Mouse (Mus musculus) forebrain, embryonic 10.5 days (tissue): ENCODE measurements around the gene Wfikkn2. TPM values are rescaled to one million over a fixed set of nuclear protein-coding genes. Genes with fewer than 3 reads are reported as not detected.
"Not testable (repeated sequence)": the region's sequence is repeated elsewhere in the genome, so short reads cannot be mapped to it uniquely, and the experiment has no call there.

Experiments
- DNase-seq: peaks from one replicate; pipeline ENCODE4 v3.0.0-alpha.2; 2017; ENCODE audit warnings: low spot score; ENCODE audit errors: extremely low spot score
- H3K27ac ChIP-seq: fragments of 300-500 bp; sonication (generic); 2 replicates; pipeline ENCODE4 v1.5.1; 2016; ENCODE audit warnings: mild to moderate bottlenecking
- H3K27me3 ChIP-seq: fragments of 300-500 bp; sonication (generic); 2 replicates; pipeline ENCODE4 v1.6.1; 2016; ENCODE audit warnings: mild to moderate bottlenecking; ENCODE audit not compliant: poor library complexity, severe bottlenecking
- H3K36me3 ChIP-seq: fragments of 300-500 bp; sonication (generic); replicated peaks from 2 replicates; pipeline ENCODE4 v1.6.1; 2016; ENCODE audit warnings: mild to moderate bottlenecking, moderate library complexity
- H3K4me1 ChIP-seq: fragments of 300-500 bp; sonication (generic); 2 replicates; pipeline ENCODE4 v1.6.1; 2016
- H3K4me3 ChIP-seq: fragments of 300-500 bp; sonication (generic); 2 replicates; pipeline ENCODE4 v1.5.1; 2016; ENCODE audit warnings: mild to moderate bottlenecking, moderate library complexity
- H3K9me3 ChIP-seq: fragments of 300-500 bp; sonication (generic); 2 replicates; pipeline ENCODE4 v1.6.1; 2016; ENCODE audit warnings: mild to moderate bottlenecking, moderate library complexity
- WGBS: fragments of 180-500 bp; shearing (Covaris S2); methylation state at CpG from one replicate; pipeline ENCODE4 v1.1.7; 2016; 5-methylcytosine and 5-hydroxymethylcytosine counted together
- polyA plus RNA-seq: library from polyadenylated mRNA; unstranded; fragments of >200 nt; fragmentation: Nextera tagmentation; extraction: Ambion mirVana; gene quantifications from 2 replicates; pipeline ENCODE4 v1.2.1, GENCODE M21; 2016

The Wfikkn2 gene
- polyA plus RNA-seq, 1 experiment from 2014 or later, result 1.2 TPM

DNA sequence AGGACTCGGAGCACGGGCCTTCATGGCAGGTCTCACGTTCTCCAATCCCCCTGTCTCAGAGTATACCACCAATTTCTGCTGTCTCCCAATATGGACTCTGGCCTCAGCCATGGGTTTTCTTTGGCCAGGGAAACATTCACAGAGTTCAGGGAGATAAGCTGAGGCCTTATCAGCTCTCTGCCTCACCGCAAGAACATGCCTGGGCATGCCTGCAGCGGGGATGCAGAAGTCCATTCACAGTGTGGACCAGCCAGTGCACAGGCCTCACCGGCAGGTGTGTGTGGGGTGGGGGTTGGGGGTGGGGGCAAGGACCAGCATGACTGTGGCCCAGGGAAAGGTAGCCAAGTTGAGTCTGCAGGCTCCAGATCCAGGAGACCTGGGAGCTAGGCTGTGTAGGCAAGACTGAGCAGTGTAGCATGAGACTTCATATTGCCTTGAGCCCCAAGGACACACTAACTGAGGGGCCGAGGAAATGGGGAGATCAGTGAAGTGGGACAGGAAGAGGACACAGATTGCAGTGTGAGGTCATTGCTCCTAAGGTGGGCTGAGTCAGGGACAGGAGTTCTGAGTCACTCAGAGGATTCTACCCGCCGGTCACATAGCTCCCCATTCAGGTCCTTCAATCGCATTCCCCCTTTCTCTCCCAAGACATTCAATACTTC lies 28.5 kb upstream of the Wfikkn2 start:
- no peak for DNase-seq
- H3K27ac ChIP-seq, result 0 out of 2 replicates have a peak overlapping the region, but pooled peaks have one; percentile 58
- no peaks in the 10 kb centered on the region for H3K27me3 ChIP-seq
- no peak overlapping the region for H3K4me3 ChIP-seq
- no peaks in the 10 kb centered on the region for H3K36me3 ChIP-seq
- 91% methylated on average over 10 of the region's 10 CpGs for WGBS
- no peaks in the 10 kb centered on the region for H3K9me3 ChIP-seq
- H3K4me1 ChIP-seq, result peaks cover 25% of the 10 kb centered on the region

DNA sequence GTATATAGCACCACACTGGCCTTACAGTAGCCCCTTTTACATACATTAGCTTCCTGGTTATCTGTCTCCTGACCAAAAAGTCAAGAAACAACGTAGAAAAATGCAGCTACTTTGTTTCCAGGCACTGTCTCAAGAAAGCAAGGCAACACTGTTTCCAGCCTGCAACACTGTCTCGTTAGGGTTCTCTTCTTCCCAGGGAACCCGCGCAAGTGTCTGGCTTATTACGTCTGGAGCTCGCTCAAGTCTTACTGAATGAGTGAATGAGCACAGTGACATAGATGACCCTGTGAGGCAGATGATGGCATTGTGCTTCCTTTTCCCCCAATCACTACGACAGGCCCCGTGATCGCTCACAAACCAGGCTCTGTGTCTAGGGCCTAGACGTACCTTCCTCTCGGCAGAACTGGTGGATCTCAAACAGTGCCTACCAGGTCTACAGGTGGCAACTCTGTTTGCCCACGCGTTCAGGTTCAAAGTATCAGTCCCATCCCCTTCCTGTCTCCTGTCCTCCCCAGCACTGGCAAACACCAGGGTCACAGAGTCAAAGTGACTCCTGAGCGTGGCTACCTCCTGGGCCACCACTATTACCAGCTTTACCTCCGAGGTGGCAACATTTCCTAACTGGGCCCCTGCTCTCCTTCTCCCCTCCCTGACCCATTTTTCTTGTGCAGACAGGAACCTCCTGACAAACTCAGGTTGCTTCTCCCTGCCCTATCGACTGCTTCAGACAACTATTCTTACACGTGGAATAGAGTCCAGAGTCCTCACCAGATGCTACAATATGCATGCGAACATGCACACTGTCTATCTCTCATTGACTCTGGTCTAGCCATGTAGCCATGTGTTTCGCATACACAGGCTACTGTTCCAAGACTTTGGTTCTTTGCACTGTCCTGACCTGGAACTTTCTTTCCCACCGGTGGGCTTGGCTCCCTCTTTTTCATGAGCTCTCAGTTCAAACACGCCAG lies 27.4 kb upstream of the Wfikkn2 start:
- no peaks in the 10 kb centered on the region for H3K9me3 ChIP-seq
- no peaks in the 10 kb centered on the region for H3K27me3 ChIP-seq
- no peak overlapping the region for H3K4me3 ChIP-seq
- H3K27ac ChIP-seq, result no peak overlapping the region
- WGBS, result 91% methylated on average over 21 of the region's 21 CpGs
- DNase-seq, result no peak
- peaks cover 25% of the 10 kb centered on the region for H3K4me1 ChIP-seq
- H3K36me3 ChIP-seq, result no peaks in the 10 kb centered on the region

DNA sequence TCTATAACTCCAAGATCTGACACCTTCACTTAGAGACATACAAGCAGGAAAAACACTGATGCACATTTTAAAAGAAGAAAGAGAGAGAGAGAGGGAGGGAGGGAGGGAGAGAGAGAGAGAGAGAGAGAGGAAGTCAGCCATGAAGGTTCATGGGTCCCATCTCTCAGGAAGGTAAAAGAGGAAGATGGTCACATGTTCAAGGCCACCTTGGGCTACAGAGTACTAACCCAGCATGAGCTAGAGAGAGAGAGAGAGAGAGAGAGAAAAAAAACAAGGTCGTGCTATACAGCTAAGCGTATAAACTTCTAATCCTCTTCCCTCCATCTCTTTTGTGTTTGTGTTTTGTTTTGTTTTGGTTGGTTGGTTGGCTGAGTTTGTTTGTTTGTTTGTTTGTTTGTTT lies 25.2 kb upstream of the Wfikkn2 start:
- Histone ChIP-seq H3K36me3 (no peaks in the 10 kb centered on the region), H3K4me1 (peaks cover 12% of the 10 kb centered on the region), H3K27ac (no peak overlapping the region), H3K9me3 (no peaks in the 10 kb centered on the region), H3K4me3 (no peak overlapping the region), H3K27me3 (no peaks in the 10 kb centered on the region)
- WGBS, result 96% methylated on average over 2 of the region's 2 CpGs
- DNase-seq, result no peak

DNA sequence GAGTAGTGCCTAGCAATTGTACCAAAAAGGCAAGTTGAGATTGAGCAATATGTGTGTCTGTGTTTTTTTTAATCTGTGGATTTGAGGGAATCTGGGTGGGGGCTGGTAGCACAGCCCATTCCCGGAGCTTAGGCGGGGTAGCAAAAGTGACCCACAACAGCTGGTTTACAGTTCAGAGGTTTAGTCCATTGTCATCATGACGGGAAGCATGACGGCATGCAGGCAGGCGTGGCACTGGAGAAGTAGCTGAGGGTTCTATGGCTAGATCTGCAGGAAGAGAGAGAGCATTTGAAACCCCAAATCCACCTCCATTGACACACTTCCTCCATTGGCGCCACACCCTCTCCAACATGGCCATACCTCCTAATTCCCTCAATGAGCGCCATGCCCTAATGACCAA lies 24.1 kb upstream of the Wfikkn2 start:
- no peaks in the 10 kb centered on the region for H3K36me3 ChIP-seq
- no peak overlapping the region for H3K27ac ChIP-seq
- peaks cover 15% of the 10 kb centered on the region for H3K4me1 ChIP-seq
- H3K4me3 ChIP-seq, result no peak overlapping the region
- no peaks in the 10 kb centered on the region for H3K27me3 ChIP-seq
- WGBS, result 95% methylated on average over 7 of the region's 7 CpGs
- DNase-seq, result no peak
- H3K9me3 ChIP-seq, result no peaks in the 10 kb centered on the region

DNA sequence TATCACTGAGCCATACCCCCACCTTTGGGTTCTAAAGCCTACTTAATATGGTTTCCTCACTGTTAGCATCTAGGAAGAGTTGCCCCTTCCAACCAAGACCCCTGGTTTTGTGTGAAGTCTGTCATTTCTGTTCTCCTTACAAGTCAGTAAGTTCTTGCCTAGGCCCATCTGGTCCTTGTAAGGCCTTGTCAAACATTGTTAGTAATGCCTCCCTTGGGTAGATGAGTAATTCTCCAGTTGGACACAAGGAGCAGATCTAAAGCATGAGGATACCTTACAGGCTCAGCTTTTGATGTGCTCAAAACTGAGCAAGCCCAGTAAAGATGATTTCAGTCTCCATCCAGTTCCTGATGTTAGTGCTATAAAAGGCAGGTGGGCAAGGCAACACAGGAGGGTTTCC lies 23.0 kb upstream of the Wfikkn2 start:
- H3K36me3 ChIP-seq, result no peaks in the 10 kb centered on the region
- peaks cover 21% of the 10 kb centered on the region for H3K4me1 ChIP-seq
- no peaks in the 10 kb centered on the region for H3K27me3 ChIP-seq
- H3K9me3 ChIP-seq, result no peaks in the 10 kb centered on the region
- no peak for DNase-seq
- H3K27ac ChIP-seq, result no peak overlapping the region
- H3K4me3 ChIP-seq, result no peak overlapping the region

DNA sequence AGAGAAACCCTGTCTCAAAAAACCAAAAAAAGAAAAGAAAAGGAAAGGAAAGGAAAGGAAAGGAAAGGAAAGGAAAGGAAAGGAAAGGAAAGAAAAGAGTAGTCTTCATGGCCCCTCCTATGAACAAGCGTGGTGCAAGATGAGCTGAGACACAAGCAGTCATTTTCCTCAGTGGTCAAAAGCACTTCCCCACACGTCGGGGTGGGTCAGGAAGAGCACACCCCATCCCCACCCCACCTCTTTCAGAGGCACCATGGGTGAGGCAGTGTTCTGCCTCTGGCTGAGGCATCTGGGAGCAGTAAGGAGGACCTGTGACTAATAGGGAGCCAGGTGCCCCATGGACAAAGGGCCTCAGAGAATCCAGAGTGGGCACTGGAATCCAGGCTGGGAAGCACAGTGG lies 20.4 kb upstream of the Wfikkn2 start:
- H3K36me3 ChIP-seq, H3K27ac ChIP-seq, H3K4me3 ChIP-seq, H3K27me3 ChIP-seq, H3K9me3 ChIP-seq, DNase-seq: not testable (repeated sequence)
- 79% methylated on average over 3 of the region's 3 CpGs for WGBS
- peaks cover 21% of the 10 kb centered on the region for H3K4me1 ChIP-seq

DNA sequence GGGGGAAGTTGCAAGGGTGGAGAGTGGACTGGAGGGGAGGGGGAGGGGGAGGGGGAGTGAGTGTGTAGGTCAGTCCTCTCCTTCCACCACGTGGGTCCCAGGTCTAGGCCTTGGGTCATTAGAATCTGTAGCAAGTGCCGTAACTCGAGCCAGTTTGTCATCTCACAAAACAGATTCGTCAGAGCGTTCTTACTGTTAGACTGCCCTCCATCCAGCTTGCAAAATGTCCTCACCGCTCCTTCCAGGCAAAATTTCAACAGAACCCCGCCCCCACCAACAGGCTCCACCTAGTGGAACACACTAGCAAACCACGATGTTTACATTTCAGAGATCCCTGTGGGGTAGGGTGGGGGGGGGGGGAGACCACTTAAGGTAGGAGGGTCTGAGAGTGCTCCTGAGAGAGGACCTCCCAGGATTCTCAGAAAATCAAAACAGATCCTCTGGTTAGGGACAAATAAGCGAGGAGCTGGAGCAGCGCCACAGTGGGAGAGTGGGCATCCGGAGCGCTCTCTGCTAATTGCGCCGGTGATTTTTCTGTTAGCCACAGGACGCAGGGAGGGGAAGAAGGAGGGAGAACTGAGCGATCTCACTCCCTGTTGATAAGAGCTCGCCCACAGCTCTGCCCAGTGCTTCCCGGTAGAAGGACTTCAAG lies 19.5 kb upstream of the Wfikkn2 start:
- no peaks in the 10 kb centered on the region for H3K36me3 ChIP-seq
- H3K27ac ChIP-seq, result peak overlapping the region; percentile 73
- DNase-seq, result peak; percentile 58
- no peaks in the 10 kb centered on the region for H3K9me3 ChIP-seq
- H3K27me3 ChIP-seq, result no peaks in the 10 kb centered on the region
- H3K4me3 ChIP-seq, result peak overlapping the region; percentile 52
- peaks cover 23% of the 10 kb centered on the region for H3K4me1 ChIP-seq
- WGBS, result 2% methylated on average over 18 of the region's 18 CpGs

DNA sequence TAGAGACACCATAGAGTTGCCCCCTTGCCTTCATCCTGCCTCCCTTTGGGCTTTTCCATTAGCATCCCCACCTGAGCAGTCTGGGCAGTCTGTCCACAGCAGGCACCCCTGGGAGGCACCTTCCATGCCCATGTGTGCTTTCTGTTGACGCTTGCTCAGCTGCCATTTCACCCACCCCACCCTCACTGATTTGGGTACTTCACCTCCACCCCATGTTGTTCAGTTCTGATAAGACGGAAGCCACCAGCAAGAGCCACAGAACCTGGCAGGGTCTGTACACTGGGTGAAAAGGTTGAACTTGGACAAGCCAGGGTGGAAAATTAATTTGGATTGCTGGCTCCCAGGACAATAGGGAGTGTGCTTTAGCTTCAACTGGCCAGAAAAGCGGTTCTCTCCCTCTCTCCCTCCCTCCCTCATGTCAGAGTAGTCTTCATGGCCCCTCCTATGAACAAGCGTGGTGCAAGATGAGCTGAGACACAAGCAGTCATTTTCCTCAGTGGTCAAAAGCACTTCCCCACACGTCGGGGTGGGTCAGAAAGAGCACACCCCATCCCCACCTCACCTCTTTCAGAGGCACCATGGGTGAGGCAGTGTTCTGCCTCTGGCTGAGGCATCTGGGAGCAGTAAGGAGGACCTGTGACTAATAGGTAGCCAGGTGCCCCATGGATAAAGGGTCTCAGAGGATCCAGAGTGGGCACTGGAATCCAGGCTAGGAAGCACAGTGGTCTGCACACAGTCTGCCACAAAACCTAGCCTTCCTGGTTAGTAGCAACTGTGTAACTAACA lies 16.0 kb upstream of the Wfikkn2 start:
- Histone ChIP-seq H3K27me3 (no peaks in the 10 kb centered on the region), H3K9me3 (no peaks in the 10 kb centered on the region), H3K4me3 (no peak overlapping the region), H3K27ac (peak overlapping the region; percentile 8; the same call in 1 of the 2 replicates), H3K4me1 (peaks cover 29% of the 10 kb centered on the region), H3K36me3 (no peaks in the 10 kb centered on the region)
- WGBS, result 78% methylated on average over 6 of the region's 6 CpGs
- DNase-seq, result no peak

DNA sequence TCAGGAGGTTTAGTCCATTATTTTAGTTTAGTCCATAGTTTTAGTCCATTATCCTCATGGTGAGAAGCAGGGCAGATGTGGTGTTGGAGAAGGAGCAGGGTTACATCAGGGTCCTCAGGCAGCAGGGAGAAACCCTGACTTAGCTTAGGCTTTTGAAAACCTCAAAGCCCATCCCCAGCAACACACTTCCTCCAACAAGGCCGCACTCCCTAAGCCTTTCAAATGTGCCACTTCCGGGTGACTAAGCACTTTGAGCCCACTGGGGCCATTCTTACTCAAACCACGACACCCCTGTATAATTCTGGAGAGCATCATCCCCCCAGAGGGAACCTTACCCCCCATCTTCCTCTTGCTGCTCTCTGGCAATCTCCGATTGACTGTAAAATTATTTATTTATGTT lies 14.0 kb upstream of the Wfikkn2 start:
- Histone ChIP-seq H3K27me3 (no peaks in the 10 kb centered on the region), H3K4me1 (peaks cover 23% of the 10 kb centered on the region), H3K4me3 (no peak overlapping the region), H3K27ac (peak overlapping the region; percentile 33; the same call in 1 of the 2 replicates), H3K9me3 (no peaks in the 10 kb centered on the region), H3K36me3 (no peaks in the 10 kb centered on the region)
- DNase-seq, result no peak
- 54% methylated on average over 4 of the region's 4 CpGs for WGBS

DNA sequence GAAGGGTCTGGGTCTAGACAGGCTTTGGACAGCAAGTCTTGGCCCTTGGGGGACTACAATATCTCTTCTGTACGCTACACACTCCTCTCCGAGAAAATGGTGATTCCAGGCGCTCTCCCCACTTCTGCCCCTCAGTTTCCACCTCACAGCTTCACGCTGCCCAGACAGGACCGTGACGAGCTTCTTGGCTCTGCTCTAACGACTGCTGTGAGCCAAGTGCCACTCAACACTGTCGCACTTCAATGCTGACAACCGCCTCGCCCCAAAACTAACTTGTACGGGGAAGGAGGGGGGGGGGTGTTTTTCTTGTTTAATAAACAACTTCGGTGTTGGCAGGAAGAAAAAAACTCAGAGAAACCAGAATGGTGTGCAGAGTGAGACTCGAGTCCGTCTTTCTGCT lies 12.2 kb upstream of the Wfikkn2 start:
- Histone ChIP-seq H3K4me1 (peaks cover 18% of the 10 kb centered on the region), H3K27ac (no peak overlapping the region), H3K9me3 (no peaks in the 10 kb centered on the region), H3K27me3 (no peaks in the 10 kb centered on the region), H3K4me3 (no peak overlapping the region), H3K36me3 (no peaks in the 10 kb centered on the region)
- 84% methylated on average over 14 of the region's 14 CpGs for WGBS
- DNase-seq, result no peak

DNA sequence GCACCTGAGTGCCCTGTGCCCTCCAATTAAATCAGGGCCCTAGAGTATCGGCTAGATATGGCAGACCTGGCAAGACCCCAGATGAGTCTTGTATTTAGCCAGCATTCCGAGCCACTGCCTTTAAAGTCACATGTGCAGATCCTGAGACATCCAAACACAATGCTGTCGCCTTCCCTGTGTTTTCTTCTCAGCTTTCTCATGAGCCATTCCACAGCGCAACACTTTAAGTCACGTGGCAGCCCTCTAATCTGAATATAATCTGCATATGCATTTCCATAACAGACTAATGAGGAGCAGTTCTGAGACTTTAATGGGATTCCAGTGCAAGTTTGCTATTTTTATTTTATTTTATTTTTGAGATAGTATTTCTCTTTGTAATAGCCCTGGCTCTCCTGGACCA lies 9.9 kb upstream of the Wfikkn2 start:
- H3K9me3 ChIP-seq, result no peaks in the 10 kb centered on the region
- H3K4me3 ChIP-seq, result no peak overlapping the region
- no peaks in the 10 kb centered on the region for H3K36me3 ChIP-seq
- no peak overlapping the region for H3K27ac ChIP-seq
- peaks cover 10% of the 10 kb centered on the region for H3K4me1 ChIP-seq
- 81% methylated on average over 5 of the region's 5 CpGs for WGBS
- no peaks in the 10 kb centered on the region for H3K27me3 ChIP-seq
- no peak for DNase-seq

DNA sequence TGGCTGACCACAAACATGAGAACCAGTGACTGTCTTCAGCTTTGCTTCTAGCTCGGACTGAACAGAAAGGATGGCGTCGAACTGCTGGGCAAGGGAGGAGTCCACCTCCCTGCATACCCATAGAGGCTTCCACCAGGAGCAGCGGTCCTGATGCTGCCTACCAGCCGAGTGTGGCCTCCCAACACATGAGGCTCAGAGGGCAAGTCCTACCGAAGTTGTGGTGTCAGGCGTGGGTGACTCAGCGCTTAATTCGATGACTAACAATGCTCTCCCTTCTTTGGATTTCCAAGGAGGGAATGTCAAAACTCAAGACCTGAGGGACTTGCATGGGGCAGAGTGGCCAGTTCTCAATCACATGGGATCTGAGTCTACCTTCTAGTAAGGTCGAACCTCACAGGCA lies 7.9 kb upstream of the Wfikkn2 start:
- H3K27ac ChIP-seq, result no peak overlapping the region
- H3K36me3 ChIP-seq, result no peaks in the 10 kb centered on the region
- WGBS, result 91% methylated on average over 10 of the region's 10 CpGs

More for the DNA sequence above, 7.9 kb upstream of the Wfikkn2 start:
- DNase-seq, result no peak
- H3K4me1 ChIP-seq, result 0 out of 2 replicates have a peak, but pooled peaks cover 4% of the 10 kb centered on the region
- H3K4me3 ChIP-seq, result no peak overlapping the region
- H3K9me3 ChIP-seq, result no peaks in the 10 kb centered on the region
- H3K27me3 ChIP-seq, result no peaks in the 10 kb centered on the region
